Mouse (Mus musculus) frontal cortex, postnatal 10 days (tissue): ENCODE measurements around the gene Gm14408.
"Not testable (repeated sequence)": the region's sequence is repeated elsewhere in the genome, so short reads cannot be mapped to it uniquely, and the experiment has no call there.

ENCODE experiments used
- DNase-seq, 2 experiments: peaks; one replicate each; pipeline ENCODE4 v3.0.0; 2022; ENCODE audit warnings: low spot score in 2 of 2, mixed read lengths in 1 of 2

Gm14408 gene

DNA sequence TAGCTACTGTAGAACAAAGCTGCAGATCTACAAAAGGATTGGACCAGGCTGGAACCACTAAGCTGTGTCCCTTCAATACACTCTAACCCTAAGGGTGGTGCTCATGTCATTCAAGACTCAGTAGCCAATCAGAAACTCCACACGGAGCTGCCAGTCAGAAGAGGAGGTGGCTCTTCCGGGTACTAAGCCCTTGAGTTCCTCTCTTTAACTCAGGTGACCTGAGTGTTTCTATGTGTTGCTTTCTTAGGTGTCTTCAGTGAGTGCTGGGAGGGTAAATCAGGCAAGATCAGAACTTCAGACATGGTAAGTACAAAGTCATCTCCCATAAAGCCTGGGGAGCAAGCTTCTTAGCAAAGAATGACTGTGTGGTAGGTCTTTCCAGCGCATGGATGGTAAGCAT is at the start of gene Gm14408:
Gene Gm14408, plus strand, starts transcription at position 301 of the 400 bp plus-strand sequence.
- not testable (repeated sequence) for DNase-seq

DNA sequence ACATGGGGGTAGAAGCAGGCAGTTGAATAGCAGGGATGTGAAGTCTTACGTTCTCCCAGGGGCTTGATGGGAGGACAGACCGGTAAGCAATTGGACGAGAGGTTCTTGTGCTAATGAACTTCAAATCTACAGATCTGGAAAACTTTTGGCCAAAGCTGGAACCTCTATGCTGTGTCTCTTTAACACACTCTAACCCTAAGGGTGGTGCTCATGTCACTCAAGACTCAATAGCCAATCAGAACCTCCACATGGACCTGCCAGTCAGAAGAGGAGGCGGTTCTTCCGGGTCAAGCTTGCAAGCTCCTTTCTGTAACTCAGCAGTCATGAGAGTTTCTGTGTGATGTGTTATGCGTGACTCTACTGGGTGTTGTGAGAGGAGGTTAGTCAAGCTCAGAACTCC is 32.6 kb upstream of the Gm14408 start, which contains the start of gene Gm14295:
Gene Gm14295, plus strand, starts transcription at position 301 of the 400 bp plus-strand sequence.
- DNase-seq, result not testable (repeated sequence)

DNA sequence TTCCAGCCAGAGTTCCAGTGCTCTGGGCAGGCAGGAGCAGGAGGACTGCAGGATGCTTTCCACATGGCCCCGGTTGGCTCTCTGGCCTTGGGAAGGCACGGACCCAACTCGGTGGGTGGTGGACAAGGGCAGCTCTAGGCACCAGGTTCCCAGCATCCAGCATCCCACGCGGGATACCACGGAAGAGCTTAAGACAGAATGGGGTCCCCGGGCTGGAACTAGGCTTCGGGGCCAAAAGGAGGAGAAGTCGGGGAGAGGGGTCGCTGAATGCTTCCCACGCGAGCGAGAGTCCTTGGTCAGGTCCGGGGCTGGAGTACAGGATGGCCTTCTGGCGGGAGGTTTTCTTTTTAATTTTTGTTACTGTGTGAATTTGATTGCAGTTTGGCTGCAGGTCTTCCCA is 32.2 kb upstream of the Gm14408 start:
- peak in 1 of 2 experiments; percentile 1 for DNase-seq
